Comparison of ENCODE assay signal across 10 mouse cellular contexts in the genomic region with DNA sequence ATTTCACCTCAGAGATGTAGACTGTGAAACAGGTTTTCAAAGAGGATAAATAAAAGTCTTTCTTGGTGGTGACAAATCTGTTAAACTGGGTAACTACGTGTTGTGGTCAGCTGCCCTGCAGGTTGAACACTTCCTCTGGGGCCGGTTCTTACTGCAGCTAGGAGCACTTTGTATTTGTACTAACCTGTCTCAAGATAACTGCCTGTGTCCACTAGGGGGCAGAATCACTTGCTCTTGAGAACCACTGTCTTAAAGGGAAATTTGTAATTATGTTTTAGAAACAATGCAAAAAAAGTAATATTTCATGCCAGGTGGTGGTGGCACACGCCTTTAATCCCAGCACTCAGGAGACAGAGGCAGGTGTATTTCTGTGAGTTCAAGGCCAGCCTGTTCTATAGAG. TPM values are rescaled to one million over a fixed set of nuclear protein-coding genes. Genes with fewer than 3 reads are reported as not detected.
DNase-seq lines count a peak whose midpoint lies in the region; ATAC-seq lines count a peak whose summit lies in the region.
"Had no signal": no experiment of that assay in that cellular context is flagged by ENCODE, and none has a peak within 500 bp of the region (broad histone marks: within the 10 kb centered on the region; RNA-seq: fewer than 3 reads in every experiment).

No protein-coding gene starts in this region.

- no peak overlapping the region for H3K9ac ChIP-seq in hindbrain, embryonic 11.5 days (ENCODE audit: low read depth, low read length)
- no peak overlapping the region for H3K9ac ChIP-seq in hindbrain, embryonic 12.5 days
- H3K9ac ChIP-seq: embryonic facial prominence, embryonic 15.5 days; limb, embryonic 15.5 days had no signal

- H3K9me3 ChIP-seq in hindbrain, embryonic 11.5 days (ENCODE audit: control insufficient read depth, low read length) = no peaks in the 10 kb centered on the region
- H3K9me3 ChIP-seq in hindbrain, embryonic 12.5 days (replicated peaks) = no peaks in the 10 kb centered on the region
- no peaks in the 10 kb centered on the region for H3K9me3 ChIP-seq in embryonic facial prominence, embryonic 10.5 days
- H3K9me3 ChIP-seq: embryonic facial prominence, embryonic 15.5 days; limb, embryonic 15.5 days had no signal

- H3K4me2 ChIP-seq in hindbrain, embryonic 11.5 days (replicated peaks; ENCODE audit: low read depth, low read length) = no peak overlapping the region
- H3K4me2 ChIP-seq in hindbrain, embryonic 12.5 days (replicated peaks) = no peak overlapping the region
- H3K4me2 ChIP-seq: embryonic facial prominence, embryonic 15.5 days; limb, embryonic 15.5 days had no signal

- no peak for ATAC-seq in hindbrain, embryonic 11.5 days (ENCODE audit: low FRiP score)
- ATAC-seq in hindbrain, embryonic 12.5 days (ENCODE audit: low FRiP score) = no peak

- peak; percentile 75 for DNase-seq in hindbrain, embryonic 11.5 days (ENCODE audit: low spot score)
- DNase-seq in CD4-positive helper T cell, adult 2 months (ENCODE audit: low read depth, low spot score) = peak; percentile 70
- peak; percentile 63 to 88 for DNase-seq in adrenal gland, adult (ENCODE audit: inconsistent age in 2 of 2, low spot score in 1 of 2)
- DNase-seq in embryonic facial prominence, embryonic 10.5 days (ENCODE audit: low spot score) = peak; percentile 40
- peak; percentile 56 to 71 for DNase-seq in kidney, postnatal 4 days
- DNase-seq in naive thymus-derived CD4-positive, alpha-beta T cell, adult 2 months (ENCODE audit: low read depth) = peak; percentile 82
- DNase-seq in thymus, postnatal 4 days = peak; percentile 64

- H3K4me3 ChIP-seq in hindbrain, embryonic 11.5 days (ENCODE audit: low read depth, low read length) = no peak overlapping the region
- H3K4me3 ChIP-seq in hindbrain, embryonic 12.5 days = no peak overlapping the region
- no peak overlapping the region for H3K4me3 ChIP-seq in embryonic facial prominence, embryonic 10.5 days
- H3K4me3 ChIP-seq: embryonic facial prominence, embryonic 15.5 days; limb, embryonic 15.5 days had no signal

- 60% methylated on average over 3 of the region's 3 CpGs for WGBS in hindbrain, embryonic 11.5 days
- 53% methylated on average over 3 of the region's 3 CpGs for WGBS in hindbrain, embryonic 12.5 days
- 57% methylated on average over 3 of the region's 3 CpGs for WGBS in embryonic facial prominence, embryonic 10.5 days

- H3K4me1 ChIP-seq in hindbrain, embryonic 11.5 days (replicated peaks; ENCODE audit: control insufficient read depth, insufficient read depth, low read length) = no peaks in the 10 kb centered on the region
- no peaks in the 10 kb centered on the region for H3K4me1 ChIP-seq in hindbrain, embryonic 12.5 days
- no peaks in the 10 kb centered on the region for H3K4me1 ChIP-seq in embryonic facial prominence, embryonic 10.5 days
- H3K4me1 ChIP-seq: embryonic facial prominence, embryonic 15.5 days; limb, embryonic 15.5 days had no signal

- no peak overlapping the region for H3K27ac ChIP-seq in hindbrain, embryonic 11.5 days (ENCODE audit: low read depth, low read length)
- no peak overlapping the region for H3K27ac ChIP-seq in hindbrain, embryonic 12.5 days
- no peak overlapping the region for H3K27ac ChIP-seq in embryonic facial prominence, embryonic 10.5 days (replicated peaks)
- H3K27ac ChIP-seq: embryonic facial prominence, embryonic 15.5 days; limb, embryonic 15.5 days had no signal

- H3K36me3 ChIP-seq in hindbrain, embryonic 11.5 days (ENCODE audit: control insufficient read depth, insufficient read depth, low read length) = peaks cover 11% of the 10 kb centered on the region
- peaks cover 32% of the 10 kb centered on the region for H3K36me3 ChIP-seq in hindbrain, embryonic 12.5 days
- peaks cover 90% of the 10 kb centered on the region for H3K36me3 ChIP-seq in embryonic facial prominence, embryonic 10.5 days (replicated peaks)

- no peaks in the 10 kb centered on the region for H3K27me3 ChIP-seq in hindbrain, embryonic 11.5 days (ENCODE audit: control insufficient read depth, insufficient read depth, low read length)
- no peaks in the 10 kb centered on the region for H3K27me3 ChIP-seq in hindbrain, embryonic 12.5 days
- no peaks in the 10 kb centered on the region for H3K27me3 ChIP-seq in embryonic facial prominence, embryonic 10.5 days (replicated peaks; ENCODE audit: low read depth, poor library complexity, severe bottlenecking)
- H3K27me3 ChIP-seq: embryonic facial prominence, embryonic 15.5 days; limb, embryonic 15.5 days had no signal

RNA-seq across cellular contexts. Expression of a gene that starts 15.0 kb away (rescaled TPM):
- 5.5 and 5.8 TPM in 2 replicates for polyA plus RNA-seq in hindbrain, embryonic 11.5 days (2014; fragmentation: Nextera tagmentation; extraction: Ambion mirVana)
- polyA plus RNA-seq in hindbrain, embryonic 12.5 days (2016; fragmentation: Nextera tagmentation; extraction: Ambion mirVana) = 7.2 and 9.2 TPM in 2 replicates
- 5.3 and 5.7 TPM in 2 replicates for polyA plus RNA-seq in embryonic facial prominence, embryonic 10.5 days (2016; fragmentation: Nextera tagmentation; extraction: Ambion mirVana)

RNA-seq across cellular contexts. Expression of a gene that starts 43.4 kb away (rescaled TPM):
- polyA plus RNA-seq in hindbrain, embryonic 11.5 days (2014; fragmentation: Nextera tagmentation; extraction: Ambion mirVana) = 73.5 and 79.9 TPM in 2 replicates
- 50.3 and 54.2 TPM in 2 replicates for polyA plus RNA-seq in hindbrain, embryonic 12.5 days (2016; fragmentation: Nextera tagmentation; extraction: Ambion mirVana)
- polyA plus RNA-seq in embryonic facial prominence, embryonic 10.5 days (2016; fragmentation: Nextera tagmentation; extraction: Ambion mirVana) = 86.0 and 87.4 TPM in 2 replicates
